Mouse (Mus musculus) liver, adult 2 months (tissue): ENCODE data around the gene Cnpy3. TPM values are rescaled to one million over a fixed set of nuclear protein-coding genes. Genes with fewer than 3 reads are reported as not detected.

ENCODE experiments used
- DNase-seq: peaks from one replicate; pipeline ENCODE4 v3.0.0-alpha.2; 2011; ENCODE audit warnings: low read depth, low spot score; ENCODE audit errors: extremely low read depth
- H3K27ac ChIP-seq: fragments of 200-500 bp; replicated peaks from 2 replicates; pipeline ENCODE4 v1.5.1; 2012; ENCODE audit warnings: low read depth, mild to moderate bottlenecking, control low read depth, inconsistent platforms, low read length; ENCODE audit not compliant: insufficient read depth
- H3K27me3 ChIP-seq: fragments of 200-500 bp; 2 replicates; pipeline ENCODE4 v1.6.1; 2012; ENCODE audit warnings: mild to moderate bottlenecking, moderate library complexity, low read length, inconsistent platforms; ENCODE audit not compliant: control insufficient read depth, insufficient read depth
- H3K36me3 ChIP-seq: fragments of 200-500 bp; 2 replicates; pipeline ENCODE4 v1.6.1; 2012; ENCODE audit warnings: low read length, inconsistent platforms; ENCODE audit not compliant: control insufficient read depth, insufficient read depth
- H3K4me1 ChIP-seq: fragments of 200-500 bp; 2 replicates; pipeline ENCODE4 v1.6.1; 2011; ENCODE audit warnings: low read length; ENCODE audit not compliant: control insufficient read depth, insufficient read depth
- H3K4me3 ChIP-seq: fragments of 200-500 bp; 2 replicates; pipeline ENCODE4 v1.5.1; 2011; ENCODE audit warnings: low read depth, mild to moderate bottlenecking, control low read depth, low read length, moderate library complexity; ENCODE audit not compliant: insufficient read depth
- H3K79me2 ChIP-seq: fragments of 200-500 bp; 2 replicates; pipeline ENCODE4 v1.6.1; 2012; ENCODE audit warnings: inconsistent platforms, mild to moderate bottlenecking, low read length, moderate library complexity; ENCODE audit not compliant: control insufficient read depth, insufficient read depth
- H3K9ac ChIP-seq: fragments of 200-500 bp; 2 replicates; pipeline ENCODE4 v1.6.1; 2012; ENCODE audit warnings: low read depth, mild to moderate bottlenecking, control low read depth, inconsistent platforms, low read length
- CTCF ChIP-seq: fragments of 200-500 bp; IDR thresholded peaks from 2 replicates; pipeline ENCODE4 v1.5.1; 2011; ENCODE audit warnings: low read depth, low read length, control low read depth
- POLR2A ChIP-seq: fragments of 200-500 bp; IDR thresholded peaks from 2 replicates; pipeline ENCODE4 v1.6.1; 2011; ENCODE audit warnings: low read length, control low read depth; ENCODE audit not compliant: insufficient read depth; ENCODE audit errors: extremely low read depth
- WGBS: fragments of 180-500 bp; shearing (Covaris S2); methylation state at CpG from one replicate; pipeline ENCODE4 v1.1.7; 2018; 5-methylcytosine and 5-hydroxymethylcytosine counted together
- polyA plus RNA-seq: library from polyadenylated mRNA; depleted of rRNA; stranded (reverse); fragments of >200 nt; gene quantifications from 2 replicates; pipeline ENCODE4 v1.2.3, GENCODE M21; 2012
- total RNA-seq: library from RNA; depleted of rRNA; stranded (reverse); fragments of >200 nt; gene quantifications from 2 replicates; pipeline ENCODE4 v1.2.3, GENCODE M21; 2014

The Cnpy3 gene
- total and polyA plus RNA-seq, 2 experiments = 28.6 to 40.7 TPM

DNA sequence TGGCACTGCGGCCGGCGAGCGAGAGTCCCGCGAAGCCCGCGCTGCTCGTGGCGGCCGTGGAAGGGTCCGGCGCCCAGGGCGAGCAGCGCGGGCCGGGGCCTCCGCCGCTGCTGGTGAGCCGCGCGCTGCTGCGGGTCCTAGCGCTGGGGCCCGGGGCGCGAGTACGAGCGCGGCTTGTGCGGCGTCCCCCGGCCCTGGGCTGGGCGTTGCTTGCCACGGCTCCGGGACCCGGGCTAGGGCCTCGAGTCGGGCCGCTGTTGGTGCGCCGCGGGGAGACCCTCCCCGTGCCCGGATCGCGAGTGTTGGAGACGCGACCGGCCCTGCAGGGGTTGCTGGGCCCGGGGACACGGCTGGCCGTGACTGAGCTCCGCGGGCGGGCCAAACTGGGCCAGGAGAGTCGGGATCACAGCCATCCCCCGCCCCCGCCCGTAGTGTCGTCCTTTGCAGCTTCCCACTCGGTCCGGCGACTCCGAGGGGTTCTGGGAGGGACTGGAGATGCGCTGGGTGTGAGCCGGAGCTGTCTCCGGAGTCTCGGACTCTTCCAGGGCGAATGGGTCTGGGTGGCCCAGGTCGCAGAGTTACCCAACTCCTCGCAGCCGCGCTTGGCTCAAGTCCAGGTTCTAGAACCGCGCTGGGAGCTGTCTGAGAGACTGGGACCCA is 40.3 kb downstream of the Cnpy3 start:
- WGBS = under 1% methylated on average over 75 of the region's 76 CpGs
- Histone ChIP-seq H3K4me1 (peaks cover 9% of the 10 kb centered on the region), H3K9ac (peak overlapping the region; percentile 99), H3K4me3 (peak overlapping the region; percentile 97), H3K27me3 (no peaks in the 10 kb centered on the region), H3K27ac (peak overlapping the region; percentile 93), H3K36me3 (peaks cover 15% of the 10 kb centered on the region; the same call in 1 of the 2 replicates), H3K79me2 (peaks cover 13% of the 10 kb centered on the region)
- peak; percentile 61 for DNase-seq
- TF ChIP-seq CTCF = no peak
- peak; percentile 34; the same call in 1 of the 2 replicates for TF ChIP-seq POLR2A

- Histone ChIP-seq H3K4me1 (peaks cover 9% of the 10 kb centered on the region), H3K27me3 (no peaks in the 10 kb centered on the region), H3K27ac (peak within 1 kb of the TSS; percentile 93), H3K9ac (peak within 1 kb of the TSS; percentile 99), H3K36me3 (peaks cover 12% of the 10 kb centered on the region; the same call in 1 of the 2 replicates), H3K4me3 (peak within 1 kb of the TSS; percentile 97), H3K79me2 (peaks cover 13% of the 10 kb centered on the region)
- 6% methylated on average over 36 of the region's 36 CpGs for WGBS
- no peak for TF ChIP-seq CTCF
- TF ChIP-seq POLR2A = peak; percentile 85; the same call in 1 of the 2 replicates
- DNase-seq = peak; percentile 81
These were observed 40.9 kb downstream of the Cnpy3 start, which contains the start of gene Pex6 for GRCm38 (mm10) chr17:46710959-46711597. Gene Pex6, plus strand, starts transcription at chr17:46711463.

DNA sequence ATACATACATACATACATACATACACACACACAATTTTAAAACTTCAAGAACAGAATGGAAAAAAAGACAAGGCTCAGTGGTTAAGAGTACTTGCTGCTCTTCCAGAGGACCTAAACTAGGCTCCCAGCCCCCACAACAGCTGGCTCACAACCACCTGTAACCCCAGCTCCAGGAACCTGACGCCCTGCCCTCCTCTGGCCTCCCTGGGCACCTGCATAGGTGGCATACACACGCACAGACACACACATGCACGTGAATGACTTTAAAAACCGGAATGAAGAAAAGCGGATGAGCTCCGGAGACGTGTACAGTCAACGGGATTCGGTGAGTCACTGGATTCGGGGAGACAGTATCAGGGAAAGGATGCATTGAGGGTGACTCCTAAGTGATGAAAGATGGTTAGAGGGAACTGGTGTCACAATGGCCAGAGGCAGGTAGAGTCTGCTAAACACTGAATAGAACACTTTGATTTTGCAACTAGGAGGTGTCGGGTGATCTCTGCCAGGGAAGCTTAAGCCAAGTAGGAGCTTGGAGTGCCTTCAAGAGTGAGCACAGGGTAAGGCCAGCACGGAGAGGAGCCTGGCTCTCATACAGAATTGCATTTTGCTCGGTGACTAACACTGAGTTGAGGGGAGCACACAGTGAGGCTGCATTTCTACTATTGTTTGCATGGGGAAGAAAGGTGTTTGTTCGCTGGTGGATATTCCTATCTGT is 45.5 kb downstream of the Cnpy3 start:
- Histone ChIP-seq H3K36me3 (no peaks in the 10 kb centered on the region), H3K79me2 (peaks cover 17% of the 10 kb centered on the region; the same call in 1 of the 2 replicates), H3K9ac (no peak overlapping the region), H3K27ac (no peak overlapping the region), H3K4me1 (peaks cover 10% of the 10 kb centered on the region), H3K4me3 (no peak overlapping the region), H3K27me3 (no peaks in the 10 kb centered on the region)
- 85% methylated on average over 14 of the region's 14 CpGs for WGBS
- TF ChIP-seq POLR2A (no peak), CTCF (no peak)
- DNase-seq = peak; percentile 64

GRCm38 (mm10) chr17:46704887-46705835 is 46.9 kb downstream of the Cnpy3 start, which contains the start of gene Ppp2r5d:
Gene Ppp2r5d, minus strand, starts transcription at chr17:46705111.
- peaks cover 6% of the 10 kb centered on the region for H3K4me1 ChIP-seq
- no peak for TF ChIP-seq CTCF
- peak; percentile 83 for TF ChIP-seq POLR2A

More at GRCm38 (mm10) chr17:46704887-46705835, 46.9 kb downstream of the Cnpy3 start, which contains the start of gene Ppp2r5d:
- H3K4me3 ChIP-seq = peak within 1 kb of the TSS; percentile 86
- peaks cover 14% of the 10 kb centered on the region; the same call in 1 of the 2 replicates for H3K79me2 ChIP-seq
- no peaks in the 10 kb centered on the region for H3K27me3 ChIP-seq
- no peaks in the 10 kb centered on the region for H3K36me3 ChIP-seq
- peak; percentile 94 for DNase-seq
- H3K27ac ChIP-seq = peak within 1 kb of the TSS; percentile 52
- WGBS = under 1% methylated on average over 48 of the region's 48 CpGs
- peak within 1 kb of the TSS; percentile 88 for H3K9ac ChIP-seq
